Mouse (Mus musculus): ENCODE data around the gene Ccnc. TPM values are rescaled to one million over a fixed set of nuclear protein-coding genes. Genes with fewer than 3 reads are reported as not detected.
"Not testable (repeated sequence)": the region's sequence is repeated elsewhere in the genome, so short reads cannot be mapped to it uniquely, and the experiment has no call there.

The Ccnc gene
- total RNA-seq, 2 experiments from 2014 or later: 39.3 to 42.2 TPM

DNA sequence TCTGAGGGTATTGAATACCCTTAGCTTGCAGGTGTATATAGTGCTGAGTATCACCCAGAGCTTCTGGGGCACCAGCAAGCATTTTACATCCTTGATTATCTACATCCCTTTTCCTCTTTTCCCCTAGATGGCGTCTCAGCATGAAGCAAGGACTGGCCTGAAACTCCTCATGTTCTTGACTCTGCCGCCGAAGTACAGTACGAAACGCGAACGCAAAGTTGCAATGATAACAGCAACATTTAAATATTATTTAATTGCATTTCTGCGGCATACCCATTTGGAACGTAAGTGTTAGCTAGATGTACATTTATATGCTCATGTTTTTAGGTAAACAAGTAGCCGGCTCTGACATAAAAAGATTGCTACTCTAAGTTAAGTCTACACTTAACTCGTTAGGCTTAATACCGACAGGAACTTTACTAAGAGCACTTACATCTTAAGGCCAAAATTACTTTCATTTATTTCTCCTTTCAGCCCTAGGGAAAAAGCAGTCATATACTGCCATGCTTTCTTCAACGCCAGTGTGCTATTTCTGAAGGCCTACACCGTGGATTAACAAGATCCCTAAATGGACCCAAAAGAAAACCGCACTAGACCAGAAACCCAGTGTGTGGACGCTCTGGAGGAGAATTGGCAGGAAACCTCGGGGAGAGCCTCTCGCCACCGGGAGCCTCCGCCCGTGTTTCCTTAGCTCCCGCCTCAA, 438 bp upstream of the Ccnc start:
- peak; percentile 12 to 16 for DNase-seq

DNA sequence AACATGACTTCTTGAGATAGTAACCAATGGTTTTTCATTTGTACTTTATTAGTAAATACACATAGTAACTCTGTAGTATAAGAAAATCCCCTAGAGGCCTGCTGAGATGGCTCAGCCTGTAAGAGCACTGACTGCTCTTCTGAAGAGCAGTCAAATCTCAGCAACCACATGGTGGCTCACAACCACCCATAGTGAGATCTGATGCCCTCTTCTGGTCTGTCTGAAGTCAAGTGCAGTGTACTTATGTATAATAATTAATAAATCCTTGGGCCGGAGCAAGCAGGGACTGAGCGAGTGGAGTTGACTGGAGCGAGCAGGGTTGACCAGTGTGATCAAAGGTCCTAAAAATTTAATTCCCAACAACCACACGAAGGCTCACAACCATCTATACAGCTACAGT, 11.7 kb downstream of the Ccnc start:
- no peak for DNase-seq

DNA sequence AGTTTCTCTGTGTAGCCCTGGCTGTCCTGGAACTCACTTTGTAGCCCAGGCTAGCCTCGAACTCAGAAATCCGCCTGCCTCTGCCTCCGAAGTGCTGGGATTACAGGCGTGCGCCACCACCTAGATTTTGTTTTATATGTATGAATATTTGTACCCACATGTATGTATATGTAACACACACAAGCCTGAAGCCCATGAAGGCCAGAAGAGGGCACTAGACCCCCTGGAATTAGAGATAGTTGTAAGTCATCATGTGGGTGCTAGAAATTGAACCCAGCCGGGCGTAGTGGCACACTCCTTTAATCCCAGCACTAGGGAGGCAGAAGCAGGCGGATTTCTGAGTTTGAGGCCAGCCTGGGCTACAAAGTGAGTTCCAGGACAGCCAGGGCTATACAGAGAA, 16.6 kb downstream of the Ccnc start:
- DNase-seq: not testable (repeated sequence)

DNA sequence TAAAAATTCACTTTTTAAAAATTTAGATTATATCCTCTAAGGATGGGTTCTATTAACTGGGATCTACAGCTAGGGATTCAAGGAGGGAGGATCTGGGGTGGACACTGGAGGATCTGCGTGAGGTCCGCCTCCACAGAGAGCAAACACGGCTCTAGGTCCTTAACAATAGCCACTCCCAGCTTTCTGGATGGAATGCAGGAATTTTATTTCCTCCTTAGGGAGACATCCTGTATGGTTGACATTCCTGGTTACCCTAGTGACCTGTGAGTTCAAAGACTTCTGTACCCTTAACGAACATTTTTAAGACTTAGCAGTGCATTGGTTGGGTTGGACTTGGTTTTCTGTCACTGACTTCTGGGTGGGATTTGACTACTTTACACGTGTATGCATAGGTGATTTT, 18.2 kb downstream of the Ccnc start:
- DNase-seq: no peak

DNA sequence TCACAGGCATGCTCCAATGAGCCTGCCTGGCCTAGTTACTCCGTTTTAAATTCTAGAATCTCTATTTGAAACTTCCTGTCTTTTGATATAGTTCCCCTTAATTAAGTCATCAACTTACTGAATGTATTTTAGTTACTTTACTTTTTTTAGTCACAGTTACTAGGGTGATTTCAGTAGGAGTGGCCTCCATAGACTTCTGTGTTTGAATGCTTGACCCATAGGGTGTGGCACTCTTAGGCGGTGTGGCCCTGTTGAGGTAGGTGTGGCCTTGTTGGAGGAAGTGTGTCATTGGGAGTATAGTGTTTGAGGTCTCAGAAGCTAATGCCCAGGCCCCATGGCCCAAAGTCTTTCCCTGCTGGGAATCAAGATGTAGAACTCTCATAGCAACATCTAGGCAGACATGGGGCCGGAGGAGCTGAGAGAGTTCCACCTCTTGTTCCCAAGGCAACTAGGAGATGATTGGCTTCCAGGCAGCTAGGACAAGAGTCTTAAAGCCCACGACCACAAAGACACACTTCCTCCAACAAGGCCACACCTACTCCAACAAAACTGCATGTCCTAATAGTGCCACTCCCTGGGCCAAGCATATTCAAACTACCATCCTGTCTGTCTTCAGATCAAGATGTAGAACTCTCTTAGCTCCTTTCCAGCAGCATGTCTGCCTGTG, 27.8 kb downstream of the Ccnc start:
- DNase-seq: no peak

DNA sequence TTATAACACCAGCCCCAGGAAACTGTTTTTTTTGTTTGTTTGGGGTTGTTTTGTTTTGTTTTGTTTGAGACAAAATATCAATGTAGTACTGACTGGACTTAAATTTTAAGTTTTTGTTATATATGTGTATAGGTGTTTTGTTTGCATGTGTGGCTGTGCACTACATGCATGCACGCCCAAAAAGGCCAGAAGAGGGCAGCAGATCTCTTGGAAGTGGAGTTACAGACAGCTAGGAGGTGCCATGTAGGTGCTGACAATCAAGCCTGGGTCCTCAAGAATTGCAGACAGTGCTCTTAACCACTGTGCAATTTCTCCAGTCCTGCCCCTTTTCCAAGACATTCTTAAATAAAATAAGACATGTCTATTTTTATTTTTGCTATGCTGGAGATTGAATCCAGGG, 31.4 kb downstream of the Ccnc start:
- DNase-seq: no peak

DNA sequence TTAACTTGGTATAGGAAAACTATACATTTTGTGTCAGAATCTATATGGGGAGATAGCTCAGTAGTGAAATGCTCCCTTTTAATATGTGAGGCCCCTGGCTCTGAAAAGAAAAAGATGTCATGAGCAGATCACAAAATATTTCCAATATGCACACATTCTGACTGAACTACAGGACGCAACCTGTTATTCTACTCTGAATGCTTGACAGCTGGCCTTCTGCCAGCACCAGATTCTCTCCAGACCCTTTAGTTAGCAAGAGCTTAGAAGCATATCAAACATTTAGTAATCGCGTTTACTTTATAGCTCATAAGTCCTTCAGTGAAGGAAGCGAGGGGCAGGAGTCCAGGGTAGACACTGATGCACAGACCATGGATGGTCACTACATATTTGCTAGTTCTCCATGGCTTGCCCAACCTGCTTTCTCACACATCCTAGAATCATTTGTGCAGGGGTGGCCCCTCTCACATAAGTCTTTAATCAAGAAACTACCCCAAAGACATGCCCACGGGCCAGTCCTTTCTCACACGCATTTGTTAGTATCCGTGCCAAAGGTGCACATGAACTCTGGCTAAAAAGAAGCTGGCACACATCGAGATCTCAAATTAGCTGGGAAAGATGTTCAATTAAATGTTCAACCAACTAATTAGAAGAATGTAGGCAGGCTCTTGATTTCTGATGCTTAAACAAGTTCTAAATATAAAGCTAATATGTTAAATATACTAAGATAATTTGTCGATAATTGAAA, 34.1 kb downstream of the Ccnc start:
- DNase-seq: peak in 1 of 2 experiments; percentile 20

DNA sequence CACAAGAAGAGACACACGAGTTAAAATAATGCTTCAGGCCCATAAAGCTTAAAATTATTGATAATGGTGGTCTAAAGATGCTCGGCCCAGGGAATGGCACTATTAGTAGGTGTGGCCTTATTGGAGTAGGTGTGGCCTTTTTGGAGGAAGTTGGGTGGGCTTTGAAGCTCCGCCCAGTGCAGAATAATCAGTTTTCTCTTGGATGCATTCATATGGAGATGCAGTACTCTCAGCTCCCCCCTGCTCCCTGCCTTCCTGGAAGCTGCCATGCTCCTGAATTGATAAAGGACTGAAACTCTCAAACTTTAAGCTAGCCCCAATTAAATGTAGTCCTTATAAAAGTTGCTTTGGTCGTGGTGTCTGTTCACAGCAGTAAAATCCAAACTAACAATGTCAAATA, 36.3 kb downstream of the Ccnc start:
- no peak for DNase-seq

DNA sequence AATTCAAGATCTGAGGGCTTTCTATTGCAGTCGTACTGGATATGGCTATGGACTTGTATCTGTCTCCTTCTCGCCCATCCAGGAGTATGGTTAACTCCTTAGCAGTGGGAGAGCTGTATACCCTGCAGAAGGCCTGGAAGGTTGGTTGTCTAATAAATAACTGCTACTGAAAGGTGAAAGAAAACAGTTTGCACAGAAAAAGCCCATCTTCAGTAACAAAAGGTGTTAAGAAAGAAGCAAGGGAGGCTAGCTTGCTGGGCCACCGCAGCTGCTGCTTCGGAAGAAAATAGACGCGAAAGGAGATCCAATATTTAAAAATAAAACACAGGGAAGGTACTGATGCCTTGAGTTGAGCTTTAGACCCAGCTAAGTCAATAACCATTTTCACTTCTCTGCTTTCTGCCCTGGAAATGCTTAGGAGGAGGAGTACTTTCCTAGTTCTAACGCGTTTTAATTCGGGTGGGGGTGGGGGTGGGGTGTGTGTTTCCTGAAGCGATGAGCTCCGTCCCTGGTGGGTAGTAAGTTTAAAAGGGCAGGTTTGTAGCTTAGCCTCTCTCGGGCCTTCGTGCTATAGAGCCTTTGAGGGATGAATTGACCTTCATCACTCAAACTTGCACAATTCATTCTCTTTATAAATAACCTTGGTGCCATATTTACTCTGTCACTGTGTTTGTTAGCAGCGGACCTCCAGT, 38.8 kb downstream of the Ccnc start:
- no peak for DNase-seq

DNA sequence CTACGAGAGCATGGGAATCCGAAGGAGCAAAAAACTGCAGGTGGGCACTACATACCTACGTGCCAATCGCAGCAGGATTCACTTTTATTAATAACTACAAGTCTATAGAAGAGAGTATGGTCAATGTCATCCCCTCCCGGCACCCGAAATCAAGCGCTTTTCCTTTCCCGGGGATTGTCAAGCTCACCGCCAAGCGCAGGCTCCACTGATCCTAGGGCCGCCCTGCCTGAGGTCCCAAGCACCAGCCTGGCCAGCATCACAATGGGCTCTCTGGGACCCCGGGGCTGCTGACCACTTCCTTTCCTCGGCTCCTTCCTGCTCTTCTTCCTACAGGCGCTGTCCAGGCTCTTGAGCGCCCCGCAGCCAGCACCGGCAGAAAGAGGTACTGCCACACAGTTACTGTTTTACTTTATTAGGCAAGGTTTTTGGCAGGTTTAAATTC, 39.4 kb downstream of the Ccnc start, which contains the start of the genes Usp45 and Tstd3:
TSS of gene Usp45 (plus strand) at position 294 of the 442 bp plus-strand sequence.
TSS of gene Tstd3 (minus strand) at position 350 of the 442 bp plus-strand sequence.
- DNase-seq: peak; percentile 79 to 81

DNA sequence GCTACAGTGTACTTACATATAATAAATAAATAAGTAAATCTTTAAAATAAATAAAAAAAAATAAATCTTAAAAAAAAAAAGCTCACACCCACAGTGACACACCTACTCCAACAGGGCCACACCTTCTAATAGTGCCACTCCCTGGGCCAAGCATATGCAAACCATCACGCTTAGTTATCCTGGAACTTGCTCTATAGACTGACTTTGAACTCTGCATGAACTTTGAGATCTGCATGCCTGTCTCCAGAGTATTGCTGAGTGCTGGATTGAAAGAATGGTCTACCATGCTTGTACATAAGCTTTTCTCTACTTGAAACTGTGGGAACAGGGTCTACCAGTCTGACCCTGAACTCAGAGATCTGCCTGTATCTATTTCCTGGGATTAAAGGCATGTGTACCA, 43.6 kb downstream of the Ccnc start:
- no peak for DNase-seq

DNA sequence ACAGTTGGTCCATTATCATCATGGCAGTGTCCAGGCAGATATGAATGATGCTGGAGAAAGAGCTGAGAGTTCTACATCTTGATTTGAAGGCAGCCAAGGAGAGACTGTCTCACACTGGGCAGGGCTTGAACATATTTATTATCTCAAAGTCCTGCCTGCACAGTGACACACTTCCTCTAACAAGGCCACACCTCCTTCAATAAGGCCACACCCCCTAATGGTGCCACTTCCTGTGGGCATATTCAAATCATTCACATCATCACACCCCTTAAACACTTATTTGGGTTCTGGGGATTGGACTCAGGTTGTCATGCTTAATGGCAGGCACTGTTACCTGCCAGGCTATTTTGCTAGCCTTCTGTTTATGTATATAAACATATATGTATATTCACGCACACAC, 44.8 kb downstream of the Ccnc start:
- no peak for DNase-seq

DNA sequence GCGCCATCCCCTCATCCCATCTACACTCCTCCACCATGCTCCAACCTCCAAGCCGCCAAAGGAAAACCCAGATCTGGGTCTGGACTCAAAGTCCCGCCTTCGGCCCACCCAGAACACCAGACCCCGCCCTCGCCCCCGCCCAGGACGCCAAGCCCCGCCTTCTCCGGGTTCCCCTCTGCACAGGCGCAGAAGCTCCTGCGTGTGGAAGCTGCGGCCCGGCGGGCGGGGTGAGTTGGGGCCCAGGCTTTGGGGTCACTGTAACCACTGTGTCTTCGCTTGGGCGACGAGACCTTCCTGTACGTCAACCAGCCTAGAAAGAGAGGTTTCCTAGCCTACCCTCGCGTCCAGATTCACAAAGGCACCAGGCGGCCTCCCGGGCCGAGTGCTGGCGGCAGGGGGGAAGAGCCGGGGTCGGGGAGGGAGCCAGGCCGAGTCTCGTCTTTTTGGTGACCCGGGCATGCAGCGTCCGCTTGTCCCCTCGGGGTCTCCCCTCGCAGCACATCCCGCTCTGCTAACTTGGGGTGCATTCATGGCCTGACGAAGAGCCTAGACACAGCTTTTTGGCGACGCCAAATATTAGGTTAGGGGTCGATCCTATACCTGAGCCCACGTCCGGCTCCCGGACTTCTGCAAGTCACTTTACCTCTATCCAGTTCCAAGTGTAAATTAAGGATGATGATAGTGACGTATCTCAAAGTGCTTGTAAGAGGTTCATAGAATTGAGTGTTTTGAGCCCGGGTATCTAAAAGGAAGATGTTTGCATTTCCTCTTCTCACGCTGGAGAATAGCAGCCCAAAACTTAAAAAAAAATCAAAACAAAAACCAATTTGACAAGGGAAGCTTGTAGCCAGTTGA, 48.8 kb downstream of the Ccnc start:
- peak; percentile 89 to 91 for DNase-seq

DNA sequence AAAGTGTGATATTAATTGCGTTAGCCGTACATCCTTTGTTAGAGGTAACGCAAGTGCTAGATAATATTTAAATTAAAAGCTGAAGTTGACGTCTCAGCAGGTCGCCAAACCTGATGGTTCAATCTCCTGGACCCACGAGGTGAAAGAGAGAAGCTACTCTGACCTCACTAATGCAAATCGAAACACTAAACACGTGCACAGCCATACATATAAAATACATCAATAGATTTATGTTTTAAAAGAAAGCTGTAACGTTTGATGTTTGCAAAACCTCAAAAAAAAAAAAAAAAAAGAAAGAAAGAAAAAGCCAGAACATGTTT, 49.4 kb downstream of the Ccnc start:
- no peak for DNase-seq

DNA sequence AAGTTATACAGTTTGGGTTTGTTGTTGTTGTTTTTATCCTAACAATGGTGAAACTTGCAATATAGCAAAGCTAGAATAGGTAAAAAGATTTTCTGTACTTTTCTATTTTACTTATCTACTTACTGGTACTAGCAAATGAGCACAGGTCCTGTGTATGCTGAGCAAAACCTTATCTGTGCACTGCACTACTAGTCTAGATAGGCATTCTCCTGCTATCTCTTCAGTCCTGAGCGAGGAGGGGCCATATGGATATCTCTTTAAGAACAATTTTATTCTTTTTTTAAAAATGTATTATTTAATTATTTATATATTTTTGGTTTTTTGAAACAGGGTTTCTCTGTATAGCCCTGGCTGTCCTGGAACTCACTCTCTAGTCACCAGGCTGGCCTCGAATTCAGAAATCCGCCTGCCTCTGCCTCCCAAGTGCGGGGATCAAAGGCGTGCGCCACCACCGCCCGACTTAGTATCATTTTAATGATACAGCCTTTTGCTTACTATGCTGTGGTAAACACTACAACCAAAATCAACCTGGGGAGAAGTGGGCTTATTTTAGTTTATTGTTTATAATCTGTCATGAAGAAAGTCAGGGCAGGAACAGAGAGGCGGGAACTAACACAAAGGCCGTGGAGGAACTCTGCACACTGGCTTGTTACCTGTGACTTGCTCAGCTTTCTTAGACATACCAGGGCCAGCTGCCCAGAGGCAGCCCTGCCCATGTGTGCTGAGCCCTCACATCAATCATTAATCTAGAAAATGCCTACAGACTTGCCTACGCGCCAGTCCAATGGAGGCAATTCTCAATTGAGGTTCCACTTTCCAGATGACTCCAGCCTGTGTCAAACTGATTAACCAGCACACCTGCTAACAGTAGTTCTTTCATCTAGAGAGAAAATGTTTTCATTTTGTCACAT, 53.6 kb downstream of the Ccnc start:
- no peak for DNase-seq

DNA sequence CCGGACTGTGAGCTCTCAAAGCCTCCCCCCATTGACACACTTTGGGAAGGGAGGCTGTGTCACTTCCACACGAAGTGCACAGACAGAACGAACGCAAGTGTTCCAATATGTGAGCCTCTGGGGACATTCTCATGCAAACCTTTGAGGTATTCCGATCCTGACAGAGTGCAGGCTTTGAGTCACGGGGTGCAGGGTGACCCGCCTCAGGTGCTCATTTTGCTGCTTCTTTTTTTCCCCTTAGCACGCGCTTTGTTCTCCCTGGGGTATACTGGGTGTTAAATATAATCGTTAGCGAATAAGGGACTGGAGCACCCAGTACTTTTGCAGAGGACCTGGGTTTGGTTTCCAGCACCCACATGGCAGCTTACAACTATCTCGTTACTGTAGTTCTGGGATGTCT, 58.8 kb downstream of the Ccnc start:
- no peak for DNase-seq

DNA sequence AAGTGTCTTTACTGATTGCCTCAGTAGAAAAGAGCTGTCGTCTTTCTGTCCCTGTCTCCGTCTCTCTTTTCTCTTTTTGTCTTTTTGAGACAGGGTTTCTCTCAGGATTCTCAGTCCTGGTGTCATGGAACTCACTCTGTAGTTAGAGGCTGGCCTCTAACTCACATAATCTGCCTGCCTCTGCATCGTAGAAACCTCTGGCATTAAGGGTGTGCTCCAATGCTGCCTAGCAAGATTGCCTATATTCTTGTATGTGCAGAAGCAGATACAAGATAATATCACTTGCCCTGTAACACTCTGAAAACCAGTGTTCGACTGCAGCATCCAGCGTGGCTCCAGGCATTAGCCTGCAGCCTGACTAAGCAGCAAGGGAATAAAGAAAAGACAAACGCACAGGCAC, 61.4 kb downstream of the Ccnc start:
- DNase-seq: no peak

DNA sequence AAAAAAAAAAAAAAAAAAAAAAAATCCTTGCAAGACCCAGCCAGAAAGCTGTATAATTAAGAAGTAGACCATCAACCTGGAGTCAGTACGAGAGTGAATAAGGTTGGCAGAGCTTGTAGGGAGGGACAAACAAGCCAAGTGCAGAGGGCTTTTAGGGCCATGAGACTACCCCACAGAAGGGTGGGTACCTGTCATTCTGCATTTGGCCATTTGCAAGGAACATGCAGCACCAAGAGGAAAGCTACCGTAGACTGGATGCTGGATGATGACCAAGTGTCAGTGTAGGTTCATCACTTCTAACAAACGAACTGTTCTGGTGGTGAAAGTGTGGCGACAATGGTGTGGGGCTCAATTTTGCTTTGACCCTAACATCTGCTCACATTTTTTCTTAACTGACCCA, 62.3 kb downstream of the Ccnc start:
- no peak for DNase-seq

DNA sequence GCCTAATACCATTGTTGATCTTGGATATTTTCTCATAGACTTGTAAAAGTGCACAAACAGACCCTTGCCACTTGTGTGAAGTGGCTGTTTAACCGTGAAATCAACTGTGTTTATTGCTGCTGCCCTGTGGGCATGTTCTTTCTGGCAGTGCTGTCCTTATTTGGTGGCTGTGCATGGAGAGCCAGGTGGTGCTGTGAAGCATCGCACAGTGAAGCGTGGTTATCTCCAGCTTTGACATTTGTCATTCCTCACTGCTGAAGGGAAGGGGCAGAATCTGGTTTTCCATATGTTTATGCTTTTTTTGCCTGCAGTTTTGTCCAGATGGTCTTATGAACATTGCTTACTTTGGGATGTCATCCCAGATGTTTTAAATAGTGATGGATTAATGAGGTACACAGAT, 66.1 kb downstream of the Ccnc start:
- peak; percentile 38 to 40 for DNase-seq

DNA sequence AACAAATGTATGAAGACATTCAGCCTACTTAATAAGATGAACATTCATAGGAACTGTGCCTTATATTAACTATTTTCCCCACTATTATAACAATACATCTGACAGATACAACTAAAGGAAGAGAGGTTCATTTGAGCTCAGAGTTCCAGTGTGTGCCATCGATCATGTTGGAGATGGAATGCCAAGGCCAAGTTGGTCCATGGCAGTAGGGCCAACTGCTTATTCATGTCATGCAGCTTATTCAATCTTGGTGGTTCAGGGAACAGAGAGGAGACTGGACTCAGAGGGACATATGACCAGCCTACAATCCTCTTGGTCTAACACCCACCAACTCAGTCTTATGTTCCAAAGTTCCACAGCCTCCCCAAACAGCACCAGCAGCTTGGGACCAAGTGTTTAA, 73.5 kb downstream of the Ccnc start:
- DNase-seq: no peak

DNA sequence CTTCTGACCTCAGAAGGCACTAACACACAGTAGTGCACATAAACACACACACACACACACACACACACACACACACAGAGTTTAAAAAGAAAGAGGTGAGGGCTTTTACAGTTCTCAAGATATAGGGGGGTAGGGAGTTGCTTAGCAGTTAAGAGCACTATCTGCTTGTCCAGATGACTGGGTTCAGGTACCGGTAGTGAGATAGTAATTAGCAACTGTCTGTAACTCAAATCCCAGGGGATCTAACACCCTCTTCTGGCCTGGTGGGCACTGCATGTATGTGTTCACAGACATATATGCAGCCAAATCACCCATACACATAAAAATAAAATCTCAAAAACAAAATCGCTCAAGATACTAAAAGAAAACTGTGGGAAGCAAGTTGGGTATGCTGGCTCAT, 74.1 kb downstream of the Ccnc start:
- no peak for DNase-seq
